Mouse (Mus musculus) embryo, embryonic 9.5 days (tissue): ENCODE measurements around the gene Trank1.

Experiments used
- DNase-seq: peaks from one replicate; pipeline ENCODE4 v3.0.0-alpha.2; 2017; ENCODE audit errors: extremely low spot score

The Trank1 gene

DNA sequence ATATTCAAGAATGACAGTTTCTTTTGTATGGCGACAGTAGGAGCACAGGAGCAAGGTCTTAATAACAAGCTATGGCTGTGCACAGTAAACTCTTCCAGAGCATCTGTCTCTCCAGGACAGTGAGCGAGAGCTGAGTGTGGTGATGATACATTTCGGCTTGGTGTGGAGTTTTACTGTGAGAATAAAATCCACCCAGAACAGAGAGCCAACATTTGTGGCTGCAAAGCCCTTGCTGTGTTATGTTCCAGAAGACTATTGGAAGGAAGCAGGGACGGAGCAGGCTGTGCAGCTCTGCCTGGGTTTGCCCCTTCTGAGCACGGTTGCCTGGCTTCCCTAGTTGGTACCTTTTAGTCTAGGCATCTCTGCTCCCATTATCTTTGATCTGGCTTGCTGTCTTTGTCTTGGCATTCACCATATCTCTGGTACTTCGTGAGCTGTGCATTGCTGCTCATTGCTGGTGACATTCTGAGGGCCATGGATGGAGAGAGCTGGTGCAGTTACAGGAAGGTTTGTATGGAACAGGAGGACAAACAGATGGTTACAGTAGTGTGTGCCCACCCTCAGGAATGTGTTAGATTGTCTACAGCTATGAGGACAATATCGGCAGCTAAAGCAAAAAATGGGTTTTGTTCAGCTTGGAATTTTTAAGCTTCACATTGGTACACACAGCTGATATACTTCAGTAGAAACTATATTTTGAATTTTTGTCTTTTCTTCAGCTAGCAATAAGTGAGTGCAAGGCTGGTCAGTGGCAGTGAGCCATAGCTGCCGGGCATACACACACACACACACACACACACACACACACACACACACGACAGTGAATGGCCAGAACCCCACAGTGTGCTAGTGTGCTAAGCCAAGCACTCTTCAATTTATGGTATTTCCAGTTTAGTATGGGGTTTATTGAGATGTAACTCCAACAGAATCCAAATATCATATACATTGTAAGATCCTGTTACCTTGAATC lies 69.8 kb downstream of the Trank1 start:
- no peak for DNase-seq

DNA sequence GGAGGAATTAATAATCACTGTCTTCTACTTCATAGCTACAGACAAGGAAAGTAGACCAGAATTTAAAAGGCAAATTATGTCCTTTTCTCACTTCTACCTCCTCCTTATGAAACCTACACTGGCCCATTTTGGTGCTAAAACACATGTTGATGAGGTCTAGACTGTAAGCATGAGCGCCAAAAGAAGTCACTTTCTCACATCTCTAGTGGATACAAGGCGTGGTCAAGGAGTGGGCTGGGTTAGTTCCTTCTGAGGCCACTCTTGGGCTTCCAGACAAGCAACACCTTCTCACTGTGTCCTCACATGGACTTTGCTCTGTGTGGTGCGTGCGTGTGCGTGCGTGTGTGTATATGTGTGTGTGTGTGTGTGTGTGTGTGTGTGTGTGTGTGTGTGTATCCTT lies 70.9 kb downstream of the Trank1 start:
- DNase-seq = no peak

DNA sequence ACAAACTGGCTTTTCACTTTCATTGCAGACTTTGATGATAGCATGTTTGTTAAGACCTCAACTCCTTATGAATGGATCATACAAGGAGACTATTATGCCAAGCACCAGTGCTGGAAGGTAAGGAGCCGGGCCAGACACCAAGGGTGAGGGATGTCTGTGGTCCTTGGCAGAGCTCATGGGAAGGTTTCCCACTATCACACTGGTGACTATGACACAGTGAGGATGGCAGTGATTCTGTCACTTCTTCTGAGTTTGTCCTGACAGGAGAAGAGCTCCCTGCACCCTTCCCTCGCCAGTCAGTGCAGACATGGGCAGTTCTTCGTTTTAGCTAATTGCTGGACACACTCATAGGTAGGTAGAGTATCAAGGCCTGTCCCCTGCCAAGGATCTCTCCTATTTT lies 71.5 kb downstream of the Trank1 start:
- no peak for DNase-seq

DNA sequence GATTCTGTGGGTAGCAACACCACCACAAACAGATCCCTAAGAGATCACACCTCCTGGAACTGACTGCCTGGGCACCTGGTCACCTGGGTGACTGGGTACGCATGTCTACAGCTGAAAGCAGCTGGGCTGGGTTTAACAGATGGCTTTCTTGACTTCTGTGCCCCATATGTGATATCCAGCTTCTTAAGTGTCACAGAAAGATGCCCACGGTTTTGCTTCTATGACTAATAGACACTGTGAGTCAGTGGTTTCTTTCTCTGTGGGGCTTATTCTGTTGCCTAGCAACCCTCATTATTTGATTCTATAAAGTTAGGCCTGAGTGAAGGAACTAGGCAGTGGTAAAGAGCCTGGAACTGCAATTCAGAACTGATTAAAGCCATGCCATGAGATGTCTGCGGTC lies 72.2 kb downstream of the Trank1 start:
- DNase-seq = no peak

DNA sequence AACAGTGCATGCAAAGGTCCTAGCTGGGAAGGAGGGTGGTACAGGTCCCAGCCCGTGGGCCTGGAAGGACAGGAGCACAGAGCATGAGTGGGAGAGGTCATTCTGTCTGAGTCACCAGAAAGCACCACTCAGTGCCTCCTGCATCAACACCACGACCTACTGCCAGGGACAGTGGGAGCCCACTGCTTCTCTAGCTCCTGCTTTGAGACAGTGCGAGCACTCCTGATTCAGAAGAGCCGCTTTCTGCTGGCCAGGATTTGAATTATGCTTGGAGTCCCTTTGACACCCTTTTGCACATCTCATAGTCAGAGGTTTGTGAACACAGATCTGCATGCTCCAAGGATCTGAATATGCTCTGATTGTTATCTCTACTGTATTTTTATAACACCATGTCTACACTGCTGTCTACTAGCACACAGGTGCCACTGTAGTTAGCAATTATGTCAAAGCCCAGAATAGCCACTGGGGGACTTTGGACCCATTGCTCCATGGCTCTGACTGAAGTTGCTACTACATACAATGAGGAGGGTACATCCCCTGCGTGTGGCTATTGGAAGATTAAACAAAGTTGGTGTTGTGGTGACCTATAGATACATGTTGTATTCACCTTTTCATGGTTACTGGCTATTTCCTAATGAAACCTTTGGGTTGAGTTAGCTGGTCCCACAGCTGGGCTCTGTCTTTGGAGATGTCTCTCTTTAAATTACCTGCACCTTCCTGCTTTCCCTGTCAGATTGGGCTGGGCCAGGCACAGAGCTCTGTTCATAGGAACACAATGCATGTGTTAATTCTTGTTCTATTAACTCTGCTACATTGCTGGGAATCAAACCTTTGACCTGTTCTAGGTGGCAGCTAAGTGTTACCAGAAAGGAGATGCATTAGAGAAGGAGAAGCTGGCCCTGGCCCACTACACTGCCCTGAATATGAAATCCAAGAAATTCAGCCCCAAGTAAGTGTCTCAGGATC lies 74.3 kb downstream of the Trank1 start:
- no peak for DNase-seq

DNA sequence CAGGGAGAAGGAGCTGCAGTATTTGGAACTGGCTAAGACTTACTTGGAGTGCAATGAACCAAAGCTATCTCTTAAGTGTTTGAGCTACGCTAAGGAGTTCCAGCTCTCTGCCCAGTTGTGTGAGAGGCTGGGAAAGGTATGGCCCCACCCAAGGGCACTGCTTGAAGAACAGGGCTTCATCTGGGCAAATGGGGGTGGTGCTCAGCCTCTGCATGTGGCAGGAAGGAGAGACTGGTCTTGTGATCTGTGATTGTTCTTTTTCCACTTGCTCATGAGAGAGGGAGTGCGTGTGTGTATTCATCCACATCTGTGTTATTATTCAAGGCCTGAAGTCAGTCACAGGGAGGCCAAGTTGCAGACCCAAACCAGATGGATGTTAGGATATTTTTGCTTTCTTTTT lies 75.0 kb downstream of the Trank1 start:
- no peak for DNase-seq

DNA sequence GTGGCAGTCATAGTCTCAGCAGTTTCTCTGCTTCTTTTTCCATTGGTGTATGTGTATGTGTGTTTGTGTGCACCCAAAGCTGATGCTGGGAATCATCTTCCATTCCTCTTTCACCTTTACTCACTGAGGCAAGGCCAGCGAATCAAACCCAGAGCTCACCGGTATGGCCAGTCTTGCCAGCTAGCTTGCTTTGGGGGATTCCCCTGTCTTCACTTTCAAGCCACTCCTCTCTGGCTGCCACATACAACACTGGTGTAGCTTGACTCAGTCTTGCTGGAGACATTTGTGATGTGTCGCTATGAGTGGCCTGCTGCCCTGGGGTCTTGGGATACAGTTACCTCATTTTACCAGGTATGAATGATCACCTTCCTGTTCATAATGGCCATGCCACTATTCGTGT lies 76.0 kb downstream of the Trank1 start:
- DNase-seq = no peak

DNA sequence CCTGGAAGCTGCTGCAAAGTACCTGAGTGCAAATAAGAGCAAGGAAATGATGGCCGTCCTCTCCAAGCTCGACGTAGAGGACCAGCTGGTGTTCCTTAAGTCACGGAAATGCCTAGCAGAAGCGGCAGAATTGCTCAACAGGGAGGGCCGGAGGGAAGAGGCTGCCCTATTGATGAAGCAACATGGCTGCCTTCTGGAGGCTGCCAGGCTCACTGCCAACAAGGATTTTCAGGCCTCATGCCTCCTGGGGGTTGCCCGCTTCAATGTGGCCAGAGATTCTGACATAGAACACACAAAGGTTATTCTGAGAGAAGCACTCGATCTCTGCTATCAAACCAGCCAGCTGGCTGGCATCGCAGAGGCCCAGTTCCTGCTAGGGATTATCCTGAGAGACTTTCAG lies 78.5 kb downstream of the Trank1 start:
- no peak for DNase-seq

DNA sequence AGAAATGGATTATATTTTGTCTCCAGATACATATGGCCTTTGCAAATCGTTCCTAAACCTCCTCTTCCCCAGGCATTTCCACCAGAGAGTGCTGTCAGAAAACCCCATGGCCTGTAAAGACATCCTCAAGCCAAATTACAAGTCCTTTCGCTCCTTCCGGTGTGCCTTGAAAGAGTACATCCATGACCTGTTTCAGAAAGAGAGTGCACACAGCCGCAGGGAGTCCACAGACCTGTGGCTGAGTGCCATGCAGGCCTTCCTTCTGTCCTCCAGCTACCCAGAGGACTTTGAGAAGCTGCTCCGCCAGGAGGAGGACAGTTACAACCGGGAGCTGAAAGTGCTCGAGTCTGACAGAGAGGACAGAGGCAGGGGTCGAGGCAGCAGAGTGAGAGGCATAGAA lies 79.5 kb downstream of the Trank1 start:
- no peak for DNase-seq

DNA sequence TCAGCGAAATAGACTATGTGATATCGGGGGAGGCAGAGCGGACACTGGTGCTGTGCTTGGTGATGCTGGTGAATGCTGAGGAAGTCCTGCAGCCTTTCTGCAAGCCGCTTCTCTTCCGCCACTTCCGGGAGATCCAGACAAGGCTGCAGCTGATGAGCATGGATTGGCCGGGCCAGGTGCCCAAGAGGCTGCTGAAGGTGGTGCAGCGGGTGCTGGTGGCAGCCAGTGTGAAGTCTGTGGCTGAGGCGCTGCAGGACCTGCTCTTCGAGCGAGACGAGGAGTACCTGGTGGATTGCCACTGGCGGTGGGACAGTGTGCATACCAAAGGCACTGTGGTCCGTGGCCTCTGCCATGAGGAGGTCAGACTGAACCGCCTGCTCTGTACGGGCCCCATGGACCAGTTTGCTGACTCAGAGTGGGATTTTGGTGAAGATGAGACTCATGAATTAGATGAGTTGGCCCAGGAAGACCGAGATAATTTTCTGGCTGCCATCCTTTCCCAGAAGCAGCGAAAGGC lies 80.4 kb downstream of the Trank1 start:
- no peak for DNase-seq

DNA sequence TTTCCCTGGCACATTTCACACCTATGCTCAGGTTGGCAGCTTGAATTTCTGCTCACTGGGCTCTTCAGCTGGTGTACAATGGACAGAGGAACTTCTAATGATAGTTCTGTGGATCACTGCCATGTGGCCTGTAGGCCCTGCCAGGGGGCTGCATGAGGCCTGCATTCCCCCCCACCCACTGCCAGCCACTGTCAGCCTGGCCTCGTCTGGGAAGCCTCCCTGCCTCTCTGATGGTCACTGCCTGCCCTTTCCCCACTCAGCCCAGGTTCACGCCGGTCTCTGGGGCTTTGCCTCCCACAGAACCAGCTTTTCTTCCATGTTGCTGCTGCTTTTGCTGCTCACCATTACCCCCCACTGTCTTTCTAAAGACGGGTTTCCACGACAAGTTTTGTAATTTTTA lies 83.7 kb downstream of the Trank1 start:
- DNase-seq = no peak

DNA sequence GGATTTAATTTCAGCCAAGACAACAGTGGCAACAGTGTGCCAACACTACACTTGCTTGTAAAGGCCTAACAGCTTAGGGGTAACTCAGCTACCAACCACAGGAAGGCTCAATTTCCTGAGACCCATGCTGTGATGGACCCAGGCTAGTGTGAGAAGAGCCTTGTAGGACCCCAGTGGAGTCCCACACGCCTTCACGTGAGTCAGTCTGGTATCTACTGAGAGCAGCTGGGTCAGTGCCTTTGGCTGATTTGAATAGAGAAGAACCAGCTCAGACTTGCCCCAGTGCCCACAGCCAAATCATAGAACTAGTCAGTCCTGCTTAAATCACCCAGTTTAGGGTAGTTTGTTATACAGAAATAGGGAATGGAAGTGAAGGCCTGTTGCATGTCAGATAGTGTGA lies 86.5 kb downstream of the Trank1 start:
- no peak for DNase-seq

DNA sequence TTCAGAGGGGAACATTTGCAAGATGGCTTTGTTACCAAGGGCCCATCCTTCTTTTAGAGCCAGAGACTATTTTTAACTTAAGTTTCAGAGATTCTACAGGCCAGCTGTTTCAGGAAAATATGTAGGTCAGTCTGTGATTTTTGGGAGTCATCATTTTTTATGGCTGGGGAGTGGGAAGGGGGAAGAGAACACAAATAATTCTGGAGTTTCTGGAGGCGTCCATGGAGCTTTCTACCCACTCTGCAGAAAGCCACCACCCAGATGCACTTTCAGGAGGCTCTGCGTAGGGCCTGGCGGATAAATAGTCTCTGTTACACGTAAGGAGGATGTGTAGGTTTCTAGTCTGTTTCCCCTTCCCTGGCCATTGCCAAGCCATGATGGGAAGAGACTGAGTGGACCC lies 88.5 kb downstream of the Trank1 start:
- DNase-seq = no peak

DNA sequence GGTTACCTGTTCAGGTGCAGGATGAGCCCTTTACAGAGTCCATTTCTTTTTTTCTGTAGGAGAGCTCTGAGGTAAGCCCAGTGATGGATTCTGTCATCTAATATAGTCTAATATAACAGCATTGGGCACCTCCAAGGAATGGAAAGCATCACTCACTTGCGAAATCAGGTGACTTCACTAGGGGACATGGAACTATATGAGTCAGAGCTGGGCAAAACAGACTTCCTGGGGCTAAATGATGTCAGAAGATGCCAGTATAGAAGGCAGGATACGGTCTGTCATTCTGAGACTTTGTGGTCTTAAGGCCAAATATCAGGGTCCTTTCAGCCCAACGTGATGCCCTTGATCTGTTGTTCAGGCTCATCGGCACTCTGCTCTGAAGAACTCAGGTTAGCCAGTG lies 91.6 kb downstream of the Trank1 start:
- DNase-seq = no peak

DNA sequence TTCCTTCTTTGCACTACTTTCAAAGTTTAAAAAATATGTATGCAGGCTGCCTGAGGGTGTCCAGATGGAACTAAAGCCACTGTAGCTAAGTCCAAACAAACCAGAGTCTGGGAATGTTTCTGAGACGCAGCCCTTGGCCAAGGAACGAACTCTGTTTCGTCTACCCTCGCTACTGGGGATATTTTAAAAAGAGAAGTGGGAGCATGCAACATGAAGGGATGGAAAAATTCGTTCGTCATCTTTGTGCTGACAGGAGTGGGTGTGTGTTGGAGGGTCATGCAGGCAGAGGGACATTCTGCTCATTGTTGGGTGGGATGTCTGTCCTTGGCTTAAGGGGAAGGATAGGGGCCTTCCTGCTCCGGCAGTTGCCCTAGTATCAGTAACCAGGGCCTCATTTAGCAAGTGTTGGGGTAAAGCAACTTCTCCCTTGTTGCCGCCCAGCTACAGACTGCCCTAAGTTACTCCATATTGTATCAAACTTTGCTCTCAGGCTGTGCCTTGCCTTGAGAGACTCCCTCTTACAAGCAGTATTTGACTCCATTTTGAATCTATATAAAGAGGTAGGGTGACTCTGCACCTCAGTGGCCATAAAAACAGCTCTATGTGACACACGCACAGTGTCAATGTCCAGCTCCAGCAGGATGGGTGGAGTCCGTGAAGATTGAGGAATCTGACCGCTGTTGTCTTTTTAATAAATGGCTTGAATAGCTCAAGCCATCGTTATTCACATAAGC lies 93.0 kb downstream of the Trank1 start:
- DNase-seq = no peak

DNA sequence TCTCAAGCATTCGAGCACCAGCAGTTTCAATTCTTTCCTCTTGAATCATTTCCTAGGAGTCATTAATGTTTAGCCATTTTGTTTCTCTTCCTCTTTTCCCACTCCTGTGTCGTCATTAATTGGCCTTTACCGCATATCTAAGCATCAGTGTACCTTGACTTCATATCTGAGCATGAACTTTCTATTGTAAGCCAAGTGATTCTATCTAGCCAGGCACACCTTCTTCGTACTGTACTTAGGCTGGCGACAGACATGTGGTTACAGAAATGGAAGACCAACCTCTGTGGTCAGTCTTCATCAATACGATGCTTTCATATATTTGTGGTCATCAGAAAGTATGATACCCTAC lies 93.5 kb downstream of the Trank1 start:
- no peak for DNase-seq

DNA sequence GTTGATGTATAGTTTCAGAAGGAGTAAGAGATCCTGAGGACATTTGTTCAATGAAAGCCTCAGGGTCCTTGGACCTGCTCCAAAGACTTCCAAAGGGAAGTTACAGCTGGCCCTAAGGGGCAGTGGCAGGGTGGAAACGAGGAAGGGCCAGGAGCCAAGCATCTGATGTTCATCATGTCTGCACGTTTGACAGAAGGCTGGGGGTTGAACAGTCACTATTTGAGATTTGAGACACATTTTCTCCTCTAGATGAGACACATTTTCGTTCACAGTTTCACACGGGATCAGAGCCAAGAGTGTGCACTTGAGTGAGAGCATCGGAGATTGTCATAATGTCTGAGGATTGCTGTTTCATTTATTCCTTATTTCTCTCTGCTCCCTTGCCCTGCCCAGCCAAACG lies 96.5 kb downstream of the Trank1 start:
- DNase-seq = no peak

DNA sequence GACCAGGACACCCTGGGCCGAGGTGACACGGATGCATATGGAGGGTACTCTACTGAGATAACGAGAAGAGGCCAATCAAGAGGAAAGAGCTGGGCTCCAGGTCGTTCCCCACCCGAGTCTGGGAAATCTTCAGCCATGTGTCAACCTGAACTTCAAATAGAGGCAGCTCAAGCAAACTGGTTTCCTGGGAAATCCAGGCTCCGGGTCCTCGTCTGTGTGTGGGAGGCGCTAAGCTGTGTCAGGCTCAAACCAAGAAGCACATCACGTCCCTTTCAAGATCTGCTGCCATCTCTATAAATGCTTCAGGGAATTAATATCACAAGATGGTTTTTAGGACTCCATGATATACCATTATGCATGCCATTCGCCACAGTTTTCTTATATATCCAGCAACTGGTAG lies 96.9 kb downstream of the Trank1 start:
- no peak for DNase-seq

DNA sequence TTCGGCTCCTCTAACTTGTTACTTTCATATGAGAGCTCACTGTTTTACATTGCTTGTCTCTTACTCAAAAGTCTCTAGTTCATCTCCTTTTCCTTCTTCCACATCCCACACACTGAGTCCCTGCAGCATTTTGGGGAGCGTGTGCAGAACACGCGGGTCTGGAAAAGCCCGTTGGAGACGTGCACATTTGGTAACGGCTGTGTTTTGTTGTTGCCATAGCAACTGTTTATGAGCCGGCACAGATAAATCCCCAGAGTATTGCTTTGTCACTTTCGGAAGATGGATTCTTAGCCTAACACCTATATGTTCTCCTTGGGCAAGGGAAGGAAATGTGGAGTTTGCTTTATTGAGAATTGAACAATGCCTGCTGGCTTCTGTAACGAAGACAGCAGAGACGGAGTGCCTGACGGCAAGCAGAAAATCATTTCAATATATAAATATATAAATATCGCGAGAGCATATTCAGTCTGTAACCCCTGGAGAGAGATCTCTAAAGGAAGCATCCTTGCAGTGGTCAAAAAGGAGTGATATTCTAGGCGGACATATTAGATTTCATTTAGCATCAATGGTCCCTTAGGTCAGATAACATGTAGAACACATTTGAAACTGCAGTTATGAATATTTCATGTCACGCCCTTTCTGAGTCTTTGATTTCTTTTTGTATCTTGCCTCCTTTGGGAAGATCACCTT lies 101.1 kb downstream of the Trank1 start:
- DNase-seq = no peak

DNA sequence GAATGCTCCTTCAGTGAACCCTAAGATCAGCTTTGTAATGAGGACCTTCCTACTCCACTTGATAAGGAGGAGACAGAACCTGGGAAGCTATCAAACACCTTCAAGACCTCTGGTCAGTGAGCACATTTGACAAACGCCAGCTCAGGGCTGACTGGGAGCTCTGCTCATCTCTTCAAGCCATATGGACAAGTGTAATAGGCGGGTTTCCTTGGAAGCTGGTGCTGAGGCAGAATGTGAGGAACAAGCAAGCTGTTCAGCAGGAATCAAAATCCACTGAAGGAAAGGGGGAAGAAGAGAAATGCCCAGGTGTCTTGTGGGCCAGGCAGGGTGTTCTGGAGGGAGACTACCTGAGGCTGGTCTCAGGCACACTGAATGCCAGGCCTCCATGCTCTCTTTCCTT lies 110.3 kb downstream of the Trank1 start:
- no peak for DNase-seq

DNA sequence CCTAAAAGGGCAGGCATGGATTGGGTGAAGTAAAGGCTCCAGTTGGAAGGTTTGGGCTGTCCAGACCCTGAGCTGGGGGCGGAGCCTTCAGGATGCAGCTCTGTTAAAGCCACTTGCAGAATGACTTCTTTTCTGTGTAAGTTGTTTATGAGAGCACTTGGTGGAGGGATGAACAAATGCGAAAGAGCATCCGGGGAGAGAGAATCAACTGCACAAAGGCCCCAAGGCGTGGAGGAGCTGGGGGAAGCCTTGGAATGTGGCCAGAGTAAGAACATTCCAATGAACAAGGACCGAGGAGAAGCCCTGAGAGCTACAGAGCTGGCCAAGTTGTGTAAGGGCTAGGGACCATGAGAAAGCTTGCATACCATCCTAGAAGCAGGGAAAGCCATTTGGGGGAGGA lies 111.0 kb downstream of the Trank1 start:
- DNase-seq = no peak
